Mouse (Mus musculus): ENCODE data around the gene Olfr668.
"Not testable (repeated sequence)": the region's sequence is repeated elsewhere in the genome, so short reads cannot be mapped to it uniquely, and the experiment has no call there.

The Olfr668 gene

GRCm38 (mm10) chr7:104927957-104928356 lies at the start of gene Olfr668:
Olfr668 (minus strand) TSS chr7:104928057.
- no peak for DNase-seq (ENCODE audit: low read depth)

GRCm38 (mm10) chr7:104972507-104972906 lies 44.6 kb upstream of the Olfr668 start:
- not testable (repeated sequence) for DNase-seq (ENCODE audit: low read depth)

GRCm38 (mm10) chr7:104962520-104962919 lies 34.7 kb upstream of the Olfr668 start, which contains the start of gene Olfr670:
Olfr670 (minus strand) TSS chr7:104962620.
- no peak for DNase-seq (ENCODE audit: low read depth)

- not testable (repeated sequence) for DNase-seq (ENCODE audit: low read depth)
Observed at GRCm38 (mm10) chr7:104950234-104950633, 22.4 kb upstream of the Olfr668 start.

GRCm38 (mm10) chr7:104933940-104934339 lies 6.1 kb upstream of the Olfr668 start, which contains the start of gene Olfr669:
Olfr669 (plus strand) TSS chr7:104934240.
- DNase-seq (ENCODE audit: low read depth) = no peak

GRCm38 (mm10) chr7:104921382-104921781 lies 6.5 kb downstream of the Olfr668 start, which contains the start of gene Olfr667:
Olfr667 (minus strand) TSS chr7:104921482.
- DNase-seq (ENCODE audit: low read depth) = no peak

- DNase-seq (ENCODE audit: low read depth) = no peak
Observed at GRCm38 (mm10) chr7:104895852-104896251, 32.0 kb downstream of the Olfr668 start, which contains the start of gene Olfr666. Olfr666 (minus strand) TSS chr7:104895952.

GRCm38 (mm10) chr7:104877731-104878130 lies 50.1 kb downstream of the Olfr668 start, which contains the start of gene Olfr665:
Olfr665 (plus strand) TSS chr7:104878031.
- DNase-seq (ENCODE audit: low read depth) = no peak
